Mouse (Mus musculus) embryonic facial prominence, embryonic 12.5 days (tissue): ENCODE results near the gene Il1a. TPM values are rescaled to one million over a fixed set of nuclear protein-coding genes. Genes with fewer than 3 reads are reported as not detected.

Experiments
- ATAC-seq: fragments of 200-750 bp; cut with Nextera tagmentation; 2 replicates; pipeline ENCODE4 v1.8.0; 2017; ENCODE audit not compliant: insufficient number of reproducible peaks, insufficient read depth, low FRiP score, low TSS enrichment
- H3K27ac ChIP-seq: fragments of 300-500 bp; sonication (generic); 2 replicates; pipeline ENCODE4 v1.5.1; 2016; ENCODE audit warnings: mild to moderate bottlenecking
- H3K27me3 ChIP-seq: fragments of 300-500 bp; sonication (generic); 2 replicates; pipeline ENCODE4 v1.6.1; 2016; ENCODE audit warnings: mild to moderate bottlenecking, moderate library complexity
- H3K36me3 ChIP-seq: fragments of 300-500 bp; sonication (generic); 2 replicates; pipeline ENCODE4 v1.6.1; 2016; ENCODE audit warnings: mild to moderate bottlenecking
- H3K4me1 ChIP-seq: fragments of 300-500 bp; sonication (generic); 2 replicates; pipeline ENCODE4 v1.6.1; 2016
- H3K4me2 ChIP-seq: fragments of 300-500 bp; sonication (generic); replicated peaks from 2 replicates; pipeline ENCODE4 v1.6.1; 2016; ENCODE audit warnings: mild to moderate bottlenecking, moderate library complexity
- H3K4me3 ChIP-seq: fragments of 300-500 bp; sonication (generic); 2 replicates; pipeline ENCODE4 v1.5.1; 2016; ENCODE audit warnings: mild to moderate bottlenecking
- H3K9ac ChIP-seq: fragments of 300-500 bp; sonication (generic); 2 replicates; pipeline ENCODE4 v1.6.1; 2016; ENCODE audit warnings: mild to moderate bottlenecking, moderate library complexity
- H3K9me3 ChIP-seq: fragments of 300-500 bp; sonication (generic); 2 replicates; pipeline ENCODE4 v1.6.1; 2016; ENCODE audit warnings: mild to moderate bottlenecking, moderate library complexity
- WGBS: fragments of 180-500 bp; shearing (Covaris S2); methylation state at CpG from one replicate; pipeline ENCODE4 v1.1.7; 2016; 5-methylcytosine and 5-hydroxymethylcytosine counted together
- polyA plus RNA-seq: library from polyadenylated mRNA; unstranded; fragments of >200 nt; fragmentation: Nextera tagmentation; extraction: Ambion mirVana; gene quantifications from 2 replicates; pipeline ENCODE4 v1.2.1, GENCODE M21; 2016

Gene Il1a
- polyA plus RNA-seq, 1 experiment from 2014 or later: 0.15 TPM

DNA sequence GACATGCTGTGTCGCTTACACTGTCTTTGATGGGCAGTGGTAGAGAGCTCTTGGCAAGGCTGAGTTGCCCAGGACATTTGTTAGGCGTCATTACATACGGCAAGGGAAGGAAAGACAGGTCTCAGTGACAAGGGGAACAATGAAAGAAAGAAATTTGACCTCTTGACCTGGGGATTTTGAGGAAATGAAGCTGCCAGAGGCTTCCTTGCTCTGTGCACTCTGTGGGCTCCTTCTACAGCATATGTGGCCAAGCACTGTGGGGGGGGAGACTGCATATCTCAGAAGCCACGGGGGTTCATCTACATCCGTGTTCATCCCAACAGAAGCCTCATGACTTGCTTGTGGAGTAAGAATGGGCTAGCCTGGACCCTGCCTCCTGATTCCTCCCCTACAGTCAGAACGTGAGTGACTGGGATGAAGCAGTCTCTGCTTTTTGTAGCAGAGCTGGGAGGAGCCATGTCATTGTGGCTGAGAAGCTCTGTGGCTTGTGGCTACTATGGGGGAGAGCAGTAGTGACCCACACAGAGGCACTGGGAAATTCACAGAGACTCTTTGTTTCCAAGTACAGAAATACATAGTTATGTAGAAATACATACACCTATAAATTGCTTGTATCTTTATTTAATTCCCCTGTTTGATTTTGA lies 48.5 kb downstream of the Il1a start:
- peaks cover 3% of the 10 kb centered on the region; the same call in 1 of the 2 replicates for H3K4me1 ChIP-seq
- no peak for ATAC-seq

DNA sequence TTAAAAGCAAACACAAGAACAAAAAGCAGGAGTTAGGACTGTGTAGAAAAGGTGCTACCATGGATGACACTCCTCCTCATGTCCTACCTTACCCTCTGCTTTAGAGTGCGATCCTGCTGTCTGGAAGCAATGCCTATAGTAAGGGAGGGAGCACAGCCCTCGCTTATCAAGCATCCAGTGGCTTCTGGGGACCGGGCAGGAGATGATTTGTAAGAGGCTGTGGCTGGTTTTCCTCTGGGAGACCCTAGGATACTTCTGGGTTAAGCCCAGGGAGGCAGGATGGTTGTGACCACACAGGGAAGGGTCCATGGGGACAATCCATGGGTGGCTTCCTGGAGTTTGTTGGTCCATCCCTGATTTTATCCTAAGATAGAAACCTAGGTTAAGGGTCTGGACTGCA lies 49.1 kb downstream of the Il1a start:
- no peaks in the 10 kb centered on the region for H3K27me3 ChIP-seq
- WGBS: 72% methylated on average over 3 of the region's 3 CpGs
- peaks cover 5% of the 10 kb centered on the region; the same call in 1 of the 2 replicates for H3K4me1 ChIP-seq
- H3K27ac ChIP-seq: no peak overlapping the region
- H3K4me2 ChIP-seq: no peak overlapping the region
- H3K36me3 ChIP-seq: no peaks in the 10 kb centered on the region
- no peak for ATAC-seq
- no peaks in the 10 kb centered on the region for H3K9me3 ChIP-seq
- H3K9ac ChIP-seq: no peak overlapping the region
- no peak overlapping the region for H3K4me3 ChIP-seq

More for the DNA sequence above, 48.5 kb downstream of the Il1a start:
- Histone ChIP-seq H3K36me3 (0 out of 2 replicates have a peak, but pooled peaks cover 4% of the 10 kb centered on the region), H3K27ac (no peak overlapping the region), H3K27me3 (no peaks in the 10 kb centered on the region), H3K9me3 (peaks cover 4% of the 10 kb centered on the region; the same call in 1 of the 2 replicates), H3K4me2 (no peak overlapping the region), H3K9ac (no peak overlapping the region), H3K4me3 (no peak overlapping the region)
- WGBS: 50% methylated on average over 6 of the region's 6 CpGs

- ATAC-seq: no peak
- Histone ChIP-seq H3K4me1 (peaks cover 5% of the 10 kb centered on the region; the same call in 1 of the 2 replicates), H3K27ac (no peak overlapping the region), H3K27me3 (no peaks in the 10 kb centered on the region), H3K4me2 (no peak overlapping the region), H3K9me3 (no peaks in the 10 kb centered on the region), H3K4me3 (no peak overlapping the region), H3K36me3 (no peaks in the 10 kb centered on the region), H3K9ac (no peak overlapping the region)
- 32% methylated on average over 7 of the region's 7 CpGs for WGBS
These were observed 51.1 kb downstream of the Il1a start for GRCm38 (mm10) chr2:129258475-129259211.

GRCm38 (mm10) chr2:129258056-129258455 lies 51.7 kb downstream of the Il1a start:
- WGBS: 92% methylated on average over 3 of the region's 3 CpGs
- Histone ChIP-seq H3K27me3 (no peaks in the 10 kb centered on the region), H3K36me3 (no peaks in the 10 kb centered on the region), H3K4me3 (no peak overlapping the region), H3K4me1 (peaks cover 5% of the 10 kb centered on the region; the same call in 1 of the 2 replicates), H3K9me3 (no peaks in the 10 kb centered on the region), H3K4me2 (no peak overlapping the region), H3K27ac (no peak overlapping the region), H3K9ac (no peak overlapping the region)
- ATAC-seq: no peak

- H3K9me3 ChIP-seq: no peaks in the 10 kb centered on the region
- H3K4me3 ChIP-seq: no peak overlapping the region
- no peak overlapping the region for H3K4me2 ChIP-seq
- 51% methylated on average over 4 of the region's 4 CpGs for WGBS
- no peak overlapping the region for H3K9ac ChIP-seq
- no peaks in the 10 kb centered on the region for H3K36me3 ChIP-seq
- H3K27ac ChIP-seq: no peak overlapping the region
- no peaks in the 10 kb centered on the region for H3K27me3 ChIP-seq
- ATAC-seq: no peak
- H3K4me1 ChIP-seq: peaks cover 5% of the 10 kb centered on the region; the same call in 1 of the 2 replicates
These were observed 53.8 kb downstream of the Il1a start for GRCm38 (mm10) chr2:129256006-129256405.

- Histone ChIP-seq H3K27ac (no peak overlapping the region), H3K9ac (no peak overlapping the region), H3K36me3 (no peaks in the 10 kb centered on the region), H3K4me1 (peaks cover 5% of the 10 kb centered on the region; the same call in 1 of the 2 replicates), H3K27me3 (no peaks in the 10 kb centered on the region), H3K4me3 (no peak overlapping the region), H3K4me2 (no peak overlapping the region), H3K9me3 (no peaks in the 10 kb centered on the region)
- 71% methylated on average over 2 of the region's 2 CpGs for WGBS
- no peak for ATAC-seq
These were observed 55.7 kb downstream of the Il1a start for GRCm38 (mm10) chr2:129254076-129254475.

GRCm38 (mm10) chr2:129253631-129253970 lies 56.2 kb downstream of the Il1a start:
- Histone ChIP-seq H3K4me3 (no peak overlapping the region), H3K4me1 (peaks cover 4% of the 10 kb centered on the region; the same call in 1 of the 2 replicates), H3K27ac (no peak overlapping the region), H3K27me3 (no peaks in the 10 kb centered on the region), H3K9me3 (no peaks in the 10 kb centered on the region), H3K36me3 (no peaks in the 10 kb centered on the region), H3K4me2 (no peak overlapping the region), H3K9ac (no peak overlapping the region)
- ATAC-seq: no peak
- WGBS: 54% methylated on average over 2 of the region's 2 CpGs

DNA sequence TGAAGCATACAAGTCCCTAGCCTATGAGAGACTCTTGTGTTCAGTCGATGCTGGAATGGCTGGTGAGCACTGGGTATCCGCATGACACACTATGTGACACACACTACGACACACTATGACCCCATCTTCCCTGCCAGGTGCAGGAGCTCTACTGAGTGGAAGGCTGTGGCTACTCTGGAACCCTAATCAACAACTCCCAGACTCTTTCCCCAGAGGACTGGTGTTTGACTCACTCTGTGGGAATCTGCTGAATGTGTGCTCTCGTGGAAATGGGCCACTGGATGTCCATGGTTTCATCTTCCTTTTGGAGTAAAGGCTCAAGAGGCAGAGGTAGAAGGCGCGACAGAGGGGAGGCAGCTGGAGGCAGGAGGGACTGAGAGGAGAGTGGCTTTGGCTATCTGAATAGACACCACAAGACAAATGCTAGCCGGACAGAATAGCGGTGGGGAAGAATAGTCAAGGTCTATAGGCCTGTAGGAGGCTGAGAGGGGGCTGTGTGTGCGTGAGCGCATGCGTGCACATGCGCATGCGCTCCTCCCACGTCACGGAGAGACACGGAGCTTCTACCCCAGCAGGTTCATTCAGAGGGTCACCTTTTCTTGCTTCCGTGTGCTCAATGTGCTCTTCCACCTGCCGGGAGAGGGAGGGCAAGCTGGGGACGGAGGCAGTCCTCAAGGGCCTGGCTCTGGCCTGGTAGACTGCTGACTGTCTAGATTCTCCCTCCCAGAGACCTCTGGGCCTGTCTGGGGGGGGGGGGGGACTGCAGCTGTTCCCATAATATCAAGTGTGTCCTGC lies 56.7 kb downstream of the Il1a start:
- no peak for ATAC-seq
- Histone ChIP-seq H3K36me3 (no peaks in the 10 kb centered on the region), H3K9me3 (no peaks in the 10 kb centered on the region)

More for the DNA sequence above, 56.7 kb downstream of the Il1a start:
- H3K4me1 ChIP-seq: 0 out of 2 replicates have a peak, but pooled peaks cover 2% of the 10 kb centered on the region
- no peak overlapping the region for H3K9ac ChIP-seq
- no peak overlapping the region for H3K27ac ChIP-seq
- H3K4me3 ChIP-seq: no peak overlapping the region
- H3K4me2 ChIP-seq: no peak overlapping the region
- 84% methylated on average over 19 of the region's 19 CpGs for WGBS
- H3K27me3 ChIP-seq: no peaks in the 10 kb centered on the region

Other genes starting within 250 kb of the Il1a start
- 19.3 and 20.9 TPM in 2 replicates for gene Ttl, start 244.0 kb downstream of the Il1a start, polyA plus RNA-seq
- 33.2 and 33.6 TPM in 2 replicates for gene Polr1b, start 209.0 kb downstream of the Il1a start, polyA plus RNA-seq
- gene Chchd5, start 180.3 kb downstream of the Il1a start, polyA plus RNA-seq: 24.7 and 27.2 TPM in 2 replicates
- 43.8 and 46.3 TPM in 2 replicates for gene Slc20a1, start 111.2 kb downstream of the Il1a start, polyA plus RNA-seq
- 42.6 and 47.9 TPM in 2 replicates for gene Ckap2l, start 12.8 kb downstream of the Il1a start, polyA plus RNA-seq
- not detected in 2 replicates for gene Il1b, start 61.2 kb upstream of the Il1a start, polyA plus RNA-seq
- gene F830045P16Rik, start 226.6 kb upstream of the Il1a start, polyA plus RNA-seq: not detected in 2 replicates